Mouse (Mus musculus) ES-CJ7 (cell line): ENCODE measurements at regions not wholly inside any gene's neighbourhood (a gene's known extent, or its start where the extent isn't known, plus 50 kb on each side); places are given as distances from the start of the nearest gene placed in this dataset.

Experiments used
- DNase-seq: peaks from one replicate; pipeline ENCODE4 v3.0.0; 2011; ENCODE audit warnings: low read depth, low spot score

DNA sequence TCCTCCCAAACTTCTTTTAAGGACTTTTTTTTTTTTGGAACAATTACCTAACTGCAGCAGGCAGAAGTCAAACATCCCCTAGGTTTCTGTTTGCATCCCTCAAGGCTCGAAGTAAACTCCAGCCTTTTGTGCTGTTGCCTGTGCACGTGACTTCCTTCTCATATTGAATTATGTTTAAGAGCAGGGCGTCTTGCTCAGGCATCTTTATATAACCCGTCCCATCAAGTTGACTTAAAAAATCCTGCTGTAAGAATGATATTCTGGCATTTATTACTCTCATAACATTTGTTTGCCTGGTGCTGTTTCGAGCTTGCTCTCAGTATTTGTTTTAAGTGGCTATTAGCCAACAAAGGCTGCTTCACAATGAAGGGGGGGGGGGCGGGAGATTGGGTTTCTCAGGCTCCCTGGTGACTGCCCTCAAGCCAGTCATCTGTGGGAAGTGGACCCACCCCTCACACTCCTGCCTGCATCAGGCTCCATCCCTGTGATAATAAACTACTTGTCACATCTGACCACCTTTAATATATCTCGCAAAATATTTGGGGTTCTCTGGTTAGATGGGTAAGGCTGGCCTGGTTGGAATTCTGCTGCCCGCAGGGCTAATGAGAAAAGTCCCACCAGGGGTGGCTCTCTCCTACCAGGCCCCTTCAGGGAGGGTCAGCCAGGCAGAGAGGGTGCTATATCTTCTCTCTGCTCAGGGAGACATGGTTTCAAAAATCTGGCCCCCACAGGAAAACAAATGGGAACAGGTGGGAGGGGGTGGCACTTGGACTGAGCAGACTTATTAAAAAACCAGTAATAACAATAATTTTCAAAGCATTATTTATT, 277.1 kb upstream of the Atp5g3 start:
- no peak for DNase-seq

DNA sequence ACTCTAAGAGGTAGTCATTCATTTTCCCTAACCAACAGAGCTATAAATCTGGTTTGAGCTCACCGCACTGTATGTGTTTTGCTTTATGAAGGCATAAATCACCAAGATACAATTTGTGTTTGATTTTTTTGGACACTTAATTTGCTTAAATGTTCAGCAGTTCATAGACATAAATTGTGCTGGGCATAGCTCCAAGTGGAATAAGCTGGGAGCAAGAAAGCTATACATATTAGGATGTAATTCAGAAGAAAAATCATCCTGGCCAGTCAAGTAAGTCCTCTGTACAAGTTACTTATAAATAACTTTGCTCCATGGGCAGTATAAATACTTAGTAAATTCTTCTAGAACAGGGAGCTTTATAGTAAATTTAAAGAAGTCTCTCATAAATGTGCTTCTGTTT, 267.0 kb upstream of the Atp5g3 start:
- no peak for DNase-seq

DNA sequence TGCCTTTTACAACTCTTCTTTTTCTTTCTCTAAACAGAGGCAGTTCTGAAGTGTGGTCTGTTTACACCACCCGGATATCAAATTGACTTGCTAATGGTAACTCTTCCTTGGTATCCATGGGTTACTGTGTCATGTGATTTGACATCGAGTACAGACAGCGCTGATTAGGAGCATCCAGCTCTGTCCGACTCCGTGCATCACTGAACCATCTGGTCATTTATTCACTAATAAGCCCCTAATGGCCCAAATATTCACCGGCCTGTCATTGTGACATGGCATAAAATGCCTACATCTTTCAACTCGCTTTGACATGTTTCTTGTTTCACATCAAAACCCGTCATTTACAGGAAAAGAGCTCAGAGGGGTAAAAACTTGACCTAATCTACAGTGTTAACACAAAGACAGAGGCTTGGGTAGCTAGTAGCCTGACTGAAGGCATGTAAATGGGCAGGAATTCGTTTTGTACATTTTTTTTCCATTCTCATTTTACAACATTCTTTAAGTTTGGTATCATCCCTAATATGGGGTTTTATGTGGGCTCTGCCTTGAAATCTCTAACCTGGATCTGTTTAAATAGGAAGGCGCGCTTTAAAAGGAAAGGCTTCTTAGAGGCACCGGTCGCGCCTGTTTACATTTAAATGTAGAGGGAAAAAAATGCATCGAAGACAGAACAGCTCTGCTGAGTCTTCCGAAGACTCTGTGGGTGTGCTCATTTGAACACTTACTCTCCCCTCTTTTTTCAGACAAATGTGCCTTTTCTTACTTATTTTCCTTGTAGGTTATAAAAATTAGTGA, 257.8 kb upstream of the Atp5g3 start:
- peak; percentile 11 for DNase-seq

DNA sequence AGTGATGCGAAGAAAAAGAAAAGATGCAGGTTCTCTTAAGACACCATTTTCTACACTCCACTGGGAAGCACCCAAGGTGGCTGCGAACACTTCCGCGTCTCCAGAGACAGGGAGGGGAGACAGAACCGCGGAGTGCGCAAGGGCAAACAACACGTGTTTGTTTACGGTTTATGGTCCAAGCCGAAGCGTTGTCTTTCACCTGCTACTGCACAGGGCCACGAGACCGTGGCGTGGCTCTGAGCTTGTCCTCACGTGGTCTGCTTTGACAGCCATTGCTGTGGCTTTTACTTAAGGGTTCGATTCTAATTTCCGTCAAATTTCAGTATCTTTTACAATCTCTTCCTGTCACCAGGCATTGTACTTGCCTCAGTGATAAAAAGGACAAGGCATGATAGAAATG, 257.2 kb upstream of the Atp5g3 start:
- DNase-seq: no peak

DNA sequence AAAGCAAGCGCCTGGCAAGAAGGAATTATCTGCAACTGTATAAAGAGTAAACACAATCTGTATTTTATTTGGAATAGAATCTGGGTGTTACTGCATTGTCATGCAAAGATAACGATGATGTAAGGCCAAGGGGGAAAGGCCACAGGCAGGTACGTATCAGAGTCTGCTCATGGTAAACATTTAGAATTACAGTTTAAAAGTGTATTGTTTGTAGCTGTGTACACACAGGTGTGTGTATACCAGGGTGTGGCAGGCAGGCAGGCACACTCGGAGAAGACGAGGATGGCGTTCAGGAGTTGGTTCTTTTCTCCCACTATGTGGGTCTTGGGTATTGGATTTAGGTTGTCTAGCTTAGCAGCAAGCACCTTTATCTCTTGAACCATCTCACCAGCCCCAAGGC, 242.9 kb upstream of the Atp5g3 start:
- no peak for DNase-seq

DNA sequence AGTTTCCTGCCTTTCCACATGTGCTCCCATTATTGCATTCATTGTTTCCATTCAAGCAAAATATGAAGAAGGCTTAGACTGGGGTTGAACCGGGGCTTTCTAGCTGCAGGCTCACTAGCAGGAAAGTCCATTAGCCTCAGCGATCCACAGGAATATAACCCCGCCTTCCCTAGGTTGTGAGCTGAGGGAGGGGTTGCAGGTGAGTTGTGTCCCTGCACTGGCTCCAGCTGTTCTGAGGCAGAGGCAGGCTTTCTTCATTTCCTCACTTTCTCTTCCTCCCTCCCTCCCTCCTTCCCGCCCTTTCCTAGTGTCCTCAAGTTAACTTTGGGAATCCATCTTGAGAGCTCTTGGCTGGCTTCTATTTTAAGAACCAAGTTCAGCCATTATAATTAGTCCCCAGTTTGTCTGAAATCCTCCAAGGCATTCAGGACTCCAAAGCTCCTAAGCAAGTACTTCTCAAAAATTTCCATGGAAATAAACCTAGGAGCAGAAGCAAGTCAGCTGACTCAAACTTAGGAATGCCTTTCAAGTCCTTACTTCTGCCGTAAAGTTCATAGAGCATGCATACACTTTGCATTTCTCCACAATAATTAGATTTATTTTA, 242.2 kb upstream of the Atp5g3 start:
- DNase-seq: no peak

DNA sequence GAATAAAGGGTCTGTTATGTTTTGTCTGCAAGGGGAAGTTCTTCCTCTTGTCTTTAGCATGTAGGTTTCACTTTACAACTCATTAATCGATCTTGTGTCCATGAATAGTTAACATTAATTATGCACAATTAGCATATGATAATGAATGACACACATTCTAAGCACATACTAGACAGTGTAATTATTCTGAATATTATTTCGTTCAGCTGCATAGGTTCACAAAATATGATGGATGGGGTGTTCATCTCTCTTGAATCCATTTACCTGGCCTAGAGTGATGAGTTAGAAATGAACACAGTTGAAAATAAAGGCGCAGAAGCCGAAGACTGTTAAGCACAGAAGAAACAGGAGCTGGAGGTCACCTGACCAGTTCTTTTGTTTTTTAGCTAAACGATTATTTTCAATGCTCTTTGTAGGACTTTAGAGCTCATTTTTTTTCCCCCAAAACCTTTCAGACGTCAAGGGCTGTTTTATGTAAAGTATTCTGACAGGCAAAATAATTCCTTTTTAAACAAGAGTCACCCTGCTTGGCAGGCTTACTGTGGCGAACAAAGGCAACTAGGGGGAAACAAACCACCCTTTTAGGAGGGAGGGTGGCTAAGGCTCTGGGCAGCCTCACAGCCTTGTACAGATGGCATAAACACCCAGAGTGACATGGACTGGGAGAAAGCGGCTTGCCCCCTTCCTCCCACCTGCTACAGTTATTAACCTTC, 241.6 kb upstream of the Atp5g3 start:
- DNase-seq: no peak

DNA sequence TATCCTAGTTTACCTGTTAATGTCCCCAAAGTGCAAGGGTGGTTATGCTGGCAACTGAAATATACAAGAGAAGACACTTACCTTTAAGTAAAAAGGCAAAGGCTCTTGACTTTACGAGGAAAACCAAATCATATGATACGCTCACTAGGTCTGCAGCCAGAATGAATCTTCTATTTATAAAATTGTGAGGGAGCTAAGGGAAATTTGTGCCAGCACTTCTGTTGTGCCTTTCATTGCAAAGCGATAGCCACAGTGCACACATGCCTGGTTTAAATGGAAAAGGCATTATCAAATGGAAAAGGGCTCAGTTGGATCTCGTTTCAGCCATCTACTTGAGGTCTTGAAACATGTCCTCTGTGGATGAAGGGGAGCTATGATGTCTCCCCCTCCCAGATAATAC, 236.1 kb upstream of the Atp5g3 start:
- no peak for DNase-seq

DNA sequence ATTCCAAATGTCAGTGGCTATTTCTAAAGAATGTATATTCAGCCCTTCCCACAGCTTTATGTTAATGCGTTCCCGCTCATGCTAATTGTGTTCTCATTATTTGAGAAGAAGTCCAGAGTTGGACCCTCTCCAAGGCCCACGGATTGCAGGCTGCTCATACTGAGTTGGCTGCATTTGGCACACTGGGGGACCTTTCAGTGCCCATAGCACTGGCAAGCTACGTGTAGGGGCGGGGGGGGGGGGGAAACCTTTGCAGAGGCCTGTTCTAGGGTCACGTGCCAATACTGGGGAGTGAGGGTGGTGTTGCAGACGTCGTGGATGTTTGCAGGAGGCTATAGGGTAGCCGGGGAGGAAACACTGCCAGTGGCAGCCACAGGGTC, 225.5 kb upstream of the Atp5g3 start:
- no peak for DNase-seq

DNA sequence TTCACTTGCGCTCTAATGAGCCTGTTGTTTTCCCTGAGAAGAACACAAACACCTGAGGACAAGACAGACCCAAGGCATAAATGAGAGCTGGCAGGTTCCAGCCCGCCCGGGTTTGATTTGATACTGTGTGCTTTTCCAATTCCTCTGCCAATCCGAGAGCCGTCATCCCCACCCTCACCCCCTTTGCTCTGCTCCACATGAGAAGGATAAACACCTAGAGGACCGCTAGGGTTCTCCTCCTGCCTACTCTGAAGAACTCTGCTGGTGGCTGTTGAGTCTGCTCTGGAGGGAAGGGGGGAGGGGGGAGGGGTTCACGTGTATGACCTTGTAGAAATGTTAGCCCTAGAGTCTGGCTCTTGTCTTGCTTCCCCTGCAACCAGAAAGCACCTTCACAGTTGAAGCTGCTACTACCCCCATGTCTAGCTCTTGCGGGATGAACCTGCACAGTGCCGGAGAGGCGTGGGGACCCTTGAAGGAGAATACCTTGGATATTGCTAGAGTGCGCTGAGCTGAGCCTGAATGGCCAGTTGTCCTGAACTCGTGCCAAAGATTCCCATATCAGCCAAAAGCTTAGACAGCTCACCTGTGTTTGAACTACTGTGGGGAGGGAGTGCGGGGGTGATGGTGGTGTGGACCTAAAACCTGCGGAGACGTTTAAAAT, 225.0 kb upstream of the Atp5g3 start:
- peak; percentile 33 for DNase-seq

DNA sequence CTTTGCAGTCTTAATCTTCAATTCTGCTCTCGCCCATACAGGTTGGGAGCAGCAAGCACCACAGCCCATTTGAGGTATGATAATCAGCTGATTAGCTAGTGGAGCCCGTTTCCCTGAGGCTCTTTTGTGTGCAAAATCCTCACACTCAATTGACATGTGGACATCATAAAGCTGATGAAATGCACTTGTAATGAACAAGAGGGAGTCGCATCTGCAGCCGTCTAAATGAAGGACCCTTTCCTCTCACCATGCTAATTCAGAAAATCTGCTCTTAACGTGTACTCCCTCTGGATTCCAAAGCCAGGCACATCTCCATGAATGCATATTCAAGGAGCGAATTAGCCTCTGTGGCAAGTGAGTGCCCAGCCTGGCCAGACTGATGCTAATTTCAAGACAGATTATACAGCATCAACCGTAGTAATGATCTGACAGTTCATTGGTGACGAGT, 219.0 kb upstream of the Atp5g3 start:
- no peak for DNase-seq

DNA sequence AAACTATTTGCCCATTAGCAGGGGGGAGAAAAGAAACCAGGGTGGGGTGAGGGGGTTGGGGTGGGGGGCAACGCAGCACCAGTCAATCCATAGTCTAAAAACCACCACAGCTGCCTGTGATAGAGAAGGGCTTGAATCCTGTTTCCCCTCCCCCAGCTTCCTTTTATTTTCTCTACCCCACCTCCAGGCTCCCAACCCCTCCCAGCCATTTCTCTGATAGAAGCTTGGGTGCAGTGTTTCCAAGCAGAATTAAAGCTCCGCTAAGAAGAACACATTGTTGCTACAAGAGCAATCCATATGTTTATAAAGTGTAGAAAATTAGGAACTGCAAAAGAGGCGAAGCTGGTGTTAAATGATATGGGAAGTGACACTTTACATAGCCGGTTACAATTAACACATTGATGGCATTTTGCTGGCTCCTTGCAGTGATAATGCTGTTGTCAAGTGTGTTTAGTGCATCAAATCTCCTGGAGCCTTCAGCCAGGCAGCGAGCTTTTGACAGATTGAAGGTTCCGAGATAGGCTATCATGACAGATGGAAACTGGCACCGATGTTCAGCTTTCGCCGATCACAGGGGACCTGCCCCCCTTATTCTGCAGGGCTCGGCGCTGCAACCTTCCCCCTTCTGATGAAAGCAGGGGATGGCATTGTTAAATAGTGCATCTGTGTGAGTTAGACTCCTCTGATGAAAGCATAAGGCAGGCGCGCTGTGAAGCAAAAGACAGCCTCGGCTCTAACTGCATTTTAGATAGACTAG, 217.8 kb upstream of the Atp5g3 start:
- no peak for DNase-seq

DNA sequence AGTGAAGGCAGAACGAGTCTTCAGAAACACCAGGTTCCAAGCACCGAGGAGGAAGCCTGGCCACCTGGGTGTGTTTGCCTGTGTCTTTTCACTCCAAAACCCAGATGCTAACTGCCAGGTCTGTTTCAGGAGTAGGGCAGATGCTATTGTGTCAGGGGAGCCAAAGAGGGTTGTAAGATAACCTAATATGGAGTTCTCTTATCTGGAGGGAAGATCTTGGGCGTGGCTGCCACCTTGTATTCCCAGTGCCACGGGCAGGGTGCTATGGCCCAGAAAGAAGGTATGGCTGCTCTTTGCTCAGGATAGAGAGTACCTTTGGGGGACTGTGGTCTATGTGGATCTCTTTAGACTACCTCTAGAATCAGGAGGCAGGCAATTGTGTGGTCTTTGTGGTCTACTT, 216.0 kb upstream of the Atp5g3 start:
- DNase-seq: no peak

DNA sequence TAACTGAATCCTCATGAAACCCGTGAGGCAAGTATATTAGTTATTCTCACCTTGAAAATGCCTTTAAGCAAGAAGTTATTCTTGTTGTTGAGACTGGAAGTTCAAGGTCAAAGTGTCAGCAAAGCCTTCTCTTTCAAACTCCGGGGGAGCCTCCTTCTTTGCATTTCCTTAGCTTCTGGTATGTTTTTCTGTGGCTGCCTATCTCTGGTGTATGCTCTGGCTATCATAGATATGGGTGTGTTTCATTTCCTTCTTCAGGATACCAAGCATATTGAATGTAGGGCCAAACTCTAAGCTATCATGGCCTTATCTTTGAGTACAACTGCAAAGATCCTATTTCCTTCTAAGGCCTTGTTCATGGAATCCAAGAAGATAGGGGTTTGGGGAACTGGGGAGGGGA, 213.1 kb upstream of the Atp5g3 start:
- peak; percentile 11 for DNase-seq

DNA sequence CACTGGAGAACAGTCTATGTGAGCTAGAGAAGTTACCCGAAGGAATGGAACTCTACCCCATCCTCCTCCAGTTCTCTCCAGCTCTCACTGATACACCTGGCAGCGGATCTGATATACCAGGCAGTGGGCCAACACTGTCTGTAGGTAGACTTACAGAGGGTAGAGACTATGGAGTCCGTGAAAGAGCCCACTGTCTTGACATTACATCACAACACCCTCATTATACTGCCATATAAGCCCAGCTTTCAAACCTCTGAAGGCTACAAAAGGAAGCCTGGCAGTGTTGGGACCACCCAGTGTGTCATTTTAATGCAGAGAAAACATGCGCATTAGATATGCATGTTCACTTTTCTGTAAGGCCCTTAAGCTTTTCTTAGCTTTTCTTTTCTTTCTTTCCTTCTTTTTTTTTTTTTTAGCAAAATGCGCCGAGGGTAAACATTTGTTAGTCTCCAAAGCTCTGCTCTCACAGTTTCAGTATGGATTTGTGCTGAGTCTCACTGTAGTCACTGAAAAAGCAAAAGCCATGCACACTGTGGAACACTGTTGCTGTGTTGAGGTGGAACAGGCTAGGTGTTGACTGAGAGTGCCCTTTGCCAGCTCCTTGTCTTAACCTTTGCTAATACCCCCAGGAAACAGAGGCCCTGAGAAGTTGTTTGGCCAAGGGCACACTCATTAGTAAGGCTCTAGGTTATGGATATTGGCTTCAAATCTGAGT, 212.4 kb upstream of the Atp5g3 start:
- DNase-seq: peak; percentile 73

DNA sequence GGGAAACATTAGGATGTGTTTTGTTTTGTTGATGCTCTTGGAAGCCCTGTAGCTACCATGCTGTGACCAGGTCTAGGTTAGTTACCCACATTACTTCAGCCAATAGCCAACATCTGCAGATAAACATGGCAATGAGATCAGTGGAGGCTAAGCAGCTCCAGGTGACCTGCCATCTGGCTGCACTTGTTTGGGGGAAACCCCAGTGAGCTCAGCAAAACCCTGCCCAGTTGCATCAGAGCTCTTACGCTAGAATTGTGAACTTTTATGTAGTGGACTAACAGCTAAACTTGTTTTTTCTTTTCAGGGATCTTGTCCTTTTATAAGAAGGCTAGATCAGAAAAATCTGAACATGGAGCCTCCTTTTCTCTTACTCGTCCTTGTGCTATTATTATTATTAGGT, 211.8 kb upstream of the Atp5g3 start:
- DNase-seq: no peak

DNA sequence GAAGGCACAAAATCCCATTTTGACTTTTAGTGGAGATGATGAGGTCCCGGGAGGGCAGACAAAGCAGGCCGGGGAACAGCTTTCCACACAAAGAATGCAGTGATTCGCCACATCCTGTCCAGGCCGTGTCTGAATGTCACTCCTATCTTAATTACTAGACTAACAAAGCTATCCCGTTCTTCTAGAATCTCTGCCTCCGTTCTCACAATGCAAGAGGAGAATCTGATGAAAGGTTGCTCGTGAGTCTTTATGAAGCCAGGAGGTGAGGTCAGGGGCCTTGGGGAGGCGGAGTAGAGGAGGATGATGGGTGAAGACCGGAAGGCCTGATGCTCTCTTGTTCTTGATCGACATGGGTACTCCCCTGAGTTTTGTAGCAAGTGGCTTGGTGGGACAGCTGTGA, 208.9 kb upstream of the Atp5g3 start:
- DNase-seq: no peak

DNA sequence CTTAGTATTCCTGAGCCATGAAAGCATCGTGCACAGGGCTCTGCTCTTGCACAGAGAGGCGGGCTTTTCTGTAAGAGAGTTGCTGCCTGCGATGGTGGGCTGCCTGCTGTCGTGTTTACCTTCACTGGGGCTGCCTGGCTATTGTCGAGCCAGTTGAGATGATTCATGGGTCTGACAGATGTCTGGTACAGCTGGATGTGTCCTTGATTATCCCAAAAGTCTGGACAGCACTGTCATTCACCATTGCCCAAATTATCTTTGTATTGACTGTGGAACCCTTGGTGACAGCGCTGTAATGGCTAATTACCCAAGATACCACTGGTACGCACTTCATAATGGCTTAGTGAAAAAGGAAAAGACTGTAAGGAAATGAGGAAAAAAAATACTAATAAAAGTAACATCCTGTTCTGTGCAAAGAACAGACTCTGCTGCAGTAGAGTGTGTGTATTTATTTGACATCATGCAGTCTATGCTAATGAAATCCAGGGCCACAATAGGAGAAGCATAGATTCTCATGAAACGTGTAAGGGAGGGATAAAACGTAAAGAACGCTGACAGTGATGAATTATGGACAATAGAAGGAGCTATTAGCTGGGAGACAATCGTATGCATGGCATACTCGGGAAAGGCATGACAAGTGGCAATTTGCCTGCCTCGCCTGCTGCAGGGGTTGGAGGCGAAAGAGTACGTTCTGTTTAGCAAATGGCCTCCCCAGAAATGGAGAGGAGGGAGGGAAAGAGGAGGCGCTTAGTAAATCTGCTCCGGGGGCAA, 208.2 kb upstream of the Atp5g3 start:
- DNase-seq: no peak

DNA sequence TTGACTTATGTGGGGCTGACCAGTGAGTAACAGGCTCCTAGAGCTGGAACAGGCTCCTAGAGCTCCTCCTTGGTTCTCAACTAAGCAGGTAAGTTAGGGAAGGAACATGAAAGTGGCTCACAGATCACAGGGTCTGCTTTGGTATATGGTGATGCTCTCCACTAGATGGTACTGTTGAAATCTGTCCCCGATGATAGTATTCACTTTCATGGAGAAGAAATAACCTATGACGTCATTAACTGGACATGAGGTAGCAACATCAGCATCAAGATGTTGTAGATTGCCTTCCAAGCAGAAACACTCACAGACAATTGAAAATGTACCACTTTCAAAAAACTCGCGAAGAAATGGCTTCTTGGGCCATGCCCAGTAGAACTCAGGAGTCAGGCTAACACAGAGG, 195.3 kb upstream of the Atp5g3 start:
- DNase-seq: no peak
